Mouse (Mus musculus) left cerebral cortex, adult 11 months (tissue): ENCODE data around the gene Tnnt2.

Experiments used
- DNase-seq: peaks from one replicate; pipeline ENCODE4 v3.0.0; 2022; ENCODE audit warnings: low spot score

Gene Tnnt2

DNA sequence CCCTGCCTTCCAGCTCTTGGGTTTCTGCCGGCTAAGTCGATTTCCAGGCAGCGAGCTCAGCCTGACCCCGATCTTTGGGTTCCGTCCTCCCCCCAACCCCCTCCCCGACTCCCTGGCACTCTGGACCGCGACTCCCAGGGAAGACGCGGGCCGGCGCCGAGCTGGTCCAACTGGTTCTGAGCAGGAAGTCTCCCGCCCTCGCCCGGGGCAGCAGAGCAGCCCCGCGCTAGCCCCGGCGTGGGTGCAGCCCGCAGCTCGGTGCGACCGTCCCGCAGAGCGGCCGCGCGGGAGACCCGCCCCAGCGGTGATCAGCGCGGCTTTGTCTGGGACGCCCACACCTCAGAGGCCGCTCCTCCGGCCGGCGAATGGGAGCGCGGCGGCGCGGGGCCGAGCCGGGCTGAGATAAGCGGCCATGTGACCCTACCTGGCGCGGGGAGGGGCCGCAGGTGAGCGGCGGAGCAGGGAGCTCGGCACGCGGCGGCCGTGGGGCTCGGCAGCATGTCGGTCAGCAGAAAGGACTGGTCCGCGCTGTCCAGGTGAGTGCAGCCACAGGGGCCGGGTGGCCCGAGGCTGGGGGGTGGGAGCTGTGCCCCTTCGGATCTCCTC is 17.6 kb upstream of the Tnnt2 start, which contains the start of gene Lad1:
TSS of gene Lad1 (plus strand) at position 118 of the 606 bp plus-strand sequence.
- no peak for DNase-seq

DNA sequence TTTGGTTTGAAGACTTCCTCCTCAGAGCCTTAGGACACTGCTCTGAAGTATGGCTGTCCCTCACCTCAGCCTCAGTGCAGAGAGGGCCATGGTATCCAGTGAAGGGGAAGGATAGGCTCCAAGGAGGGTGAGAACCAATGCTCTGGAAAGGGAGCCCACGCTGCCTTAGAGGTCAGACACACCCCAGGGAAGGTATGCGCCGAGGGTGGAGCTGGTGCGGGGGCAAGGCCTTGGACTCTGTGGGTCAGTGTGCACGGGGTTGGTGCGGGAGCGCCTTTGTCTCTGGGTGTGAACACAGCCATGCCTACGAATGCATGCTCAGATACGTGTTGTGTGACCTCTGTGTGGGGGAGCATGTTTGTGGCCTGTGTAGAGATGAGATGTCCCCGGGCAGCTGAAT is 16.1 kb upstream of the Tnnt2 start:
- DNase-seq: no peak

DNA sequence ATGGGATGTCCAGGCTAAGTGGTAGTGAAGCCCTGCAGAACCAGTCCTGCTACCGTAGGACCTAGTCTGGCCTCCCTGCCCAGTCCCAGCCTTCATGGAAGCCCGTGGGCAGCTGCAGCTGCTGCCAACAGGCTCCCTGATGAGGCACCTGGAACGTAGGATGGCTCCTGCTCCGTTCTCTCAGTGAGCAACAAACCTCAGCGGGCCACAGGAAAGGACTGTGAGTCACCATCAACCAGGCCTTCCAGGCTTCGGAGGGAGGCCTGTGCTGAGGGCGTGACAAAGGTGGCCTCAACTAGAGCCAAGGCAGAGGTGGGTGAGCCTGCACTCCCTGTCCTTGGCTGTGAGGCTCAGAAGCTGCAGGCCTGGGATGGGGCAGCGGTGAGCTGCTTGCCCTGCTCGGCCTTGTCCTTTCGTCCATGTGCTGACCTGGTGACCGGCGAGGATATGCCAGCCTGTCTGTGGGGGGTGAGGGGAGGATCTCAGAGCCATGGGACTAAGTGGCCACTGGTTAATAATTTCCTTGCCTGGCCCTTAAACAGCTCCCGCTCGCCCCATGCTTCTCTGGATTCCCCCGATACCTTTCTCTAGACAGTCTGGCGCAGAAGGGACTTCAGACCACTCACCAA is 15.3 kb upstream of the Tnnt2 start:
- DNase-seq: no peak

DNA sequence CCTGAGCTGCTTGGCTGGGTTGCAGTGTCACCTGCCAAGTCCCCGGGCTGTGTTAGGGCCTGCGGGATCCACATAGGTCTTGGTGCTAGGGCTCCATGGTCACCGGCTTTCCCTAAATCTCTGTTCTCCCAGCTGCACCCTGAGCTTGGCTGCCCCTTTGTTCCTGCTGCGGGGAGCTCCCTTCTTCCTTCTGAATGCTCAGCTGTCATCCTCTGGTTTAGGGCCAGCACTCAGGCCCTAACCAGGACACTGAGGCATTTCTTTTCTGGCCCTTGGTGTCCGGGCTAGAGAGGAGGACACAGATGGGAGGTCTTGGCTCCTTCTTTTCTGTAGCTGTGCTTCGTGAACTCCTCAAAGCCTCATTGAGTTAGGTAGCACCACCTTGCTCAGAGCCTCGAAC is 14.4 kb upstream of the Tnnt2 start:
- no peak for DNase-seq

DNA sequence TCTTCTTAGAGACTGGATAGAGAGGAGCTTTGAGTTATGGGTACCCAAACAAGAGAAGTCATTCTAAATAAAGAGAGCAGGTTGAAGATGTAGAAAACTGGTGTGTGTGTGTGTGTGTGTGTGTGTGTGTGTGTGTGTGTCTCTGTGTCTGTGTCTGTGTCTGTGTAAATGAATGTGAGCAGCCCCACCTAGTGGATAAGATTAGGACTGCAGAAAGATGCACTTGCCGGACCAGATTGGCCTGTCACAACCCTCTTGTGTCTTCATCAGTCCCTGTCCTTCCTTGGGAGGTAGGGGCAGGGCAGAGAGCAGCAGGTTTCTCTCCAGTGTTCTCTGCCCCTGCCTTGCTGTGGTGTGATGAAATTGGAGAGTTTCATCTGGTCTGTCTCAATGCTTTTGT is 7.2 kb upstream of the Tnnt2 start:
- DNase-seq: no peak

DNA sequence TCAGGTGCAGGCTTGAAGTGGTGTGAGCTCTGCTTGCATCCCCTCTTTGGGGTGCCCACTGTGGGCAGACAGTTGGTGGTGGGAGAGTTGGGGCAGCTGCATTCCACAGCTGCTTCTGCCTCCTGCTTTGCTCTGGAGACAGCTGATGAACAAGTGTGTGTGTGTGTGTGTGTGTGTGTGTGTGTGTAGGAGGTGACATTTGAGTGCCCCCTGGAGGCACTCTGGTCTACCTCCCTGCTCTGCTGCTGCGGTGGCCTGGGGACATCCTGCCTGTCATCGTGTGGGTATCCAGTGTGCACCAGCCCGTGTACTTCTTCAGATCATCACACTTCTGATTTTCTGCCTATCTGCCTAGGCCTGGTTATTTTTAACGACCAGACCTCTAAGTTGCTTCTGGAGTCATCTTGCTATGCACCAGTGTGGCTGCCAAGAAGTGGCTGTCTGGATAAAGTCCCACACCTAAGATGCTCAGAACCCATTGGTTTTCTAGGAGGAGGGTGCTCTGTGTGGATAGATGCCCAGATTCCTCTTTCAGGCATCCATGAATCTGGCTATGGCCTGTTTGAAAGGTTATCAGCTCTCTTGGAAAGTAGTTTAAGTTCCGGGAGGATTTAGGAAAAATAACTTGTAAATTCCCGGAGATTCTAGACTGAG is 1.8 kb upstream of the Tnnt2 start:
- DNase-seq: no peak

DNA sequence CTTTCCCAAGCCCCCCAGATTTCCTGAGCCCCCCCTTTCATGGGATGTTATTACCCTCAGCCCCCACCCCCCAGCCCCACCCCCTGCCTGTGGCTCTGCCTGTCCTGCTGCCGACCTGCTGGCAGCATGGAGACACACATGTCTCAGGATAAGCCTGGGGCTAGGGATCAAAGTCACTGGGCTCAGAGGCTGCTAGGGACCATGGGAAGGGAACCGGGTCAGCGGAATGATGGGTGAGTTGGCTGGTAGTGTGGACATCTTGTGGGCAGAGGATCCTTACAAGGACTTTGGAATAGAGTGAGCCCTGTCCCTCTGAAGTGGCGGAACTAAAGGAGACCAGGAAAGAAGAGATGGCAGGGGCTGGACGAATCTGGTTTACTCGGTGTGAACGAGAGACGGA is 1.2 kb upstream of the Tnnt2 start:
- DNase-seq: no peak

DNA sequence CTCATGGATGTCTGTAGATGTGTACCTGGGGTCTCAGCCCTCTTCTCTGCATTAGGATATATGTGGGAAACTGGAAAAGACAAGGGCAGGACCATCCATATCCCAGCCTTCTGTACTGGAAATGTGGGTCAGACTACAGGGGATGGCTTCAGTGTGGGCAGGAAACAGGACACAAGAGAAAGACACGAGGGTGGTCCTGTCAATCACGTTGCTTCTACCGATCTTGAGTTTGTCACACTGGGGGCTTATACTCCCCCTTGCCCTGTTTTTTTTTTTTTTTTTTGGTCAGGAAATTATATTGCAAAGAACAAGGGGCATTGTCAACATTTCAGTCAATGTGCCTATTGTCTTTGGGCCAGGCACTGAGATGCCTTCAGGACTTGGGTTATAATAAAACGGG is 2.5 kb downstream of the Tnnt2 start:
- DNase-seq: no peak

DNA sequence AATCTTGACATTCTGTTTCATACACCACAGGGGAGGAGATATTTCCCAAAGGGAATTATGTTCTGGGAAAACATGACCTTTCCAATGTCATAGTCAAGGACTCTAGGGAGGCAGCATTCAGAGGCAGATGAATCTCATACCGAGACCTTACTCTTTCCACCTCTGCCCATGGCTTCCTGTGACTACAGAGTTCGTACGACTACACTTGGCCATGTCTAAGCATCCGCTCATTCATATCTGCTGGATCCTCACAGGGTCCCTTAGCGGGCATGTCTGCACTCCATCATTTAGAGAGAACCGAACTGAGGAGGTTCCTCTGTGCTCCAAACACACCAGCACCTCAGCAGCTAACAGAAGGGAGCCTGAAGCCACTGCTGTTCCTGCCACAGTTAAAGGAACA is 2.9 kb downstream of the Tnnt2 start:
- no peak for DNase-seq

DNA sequence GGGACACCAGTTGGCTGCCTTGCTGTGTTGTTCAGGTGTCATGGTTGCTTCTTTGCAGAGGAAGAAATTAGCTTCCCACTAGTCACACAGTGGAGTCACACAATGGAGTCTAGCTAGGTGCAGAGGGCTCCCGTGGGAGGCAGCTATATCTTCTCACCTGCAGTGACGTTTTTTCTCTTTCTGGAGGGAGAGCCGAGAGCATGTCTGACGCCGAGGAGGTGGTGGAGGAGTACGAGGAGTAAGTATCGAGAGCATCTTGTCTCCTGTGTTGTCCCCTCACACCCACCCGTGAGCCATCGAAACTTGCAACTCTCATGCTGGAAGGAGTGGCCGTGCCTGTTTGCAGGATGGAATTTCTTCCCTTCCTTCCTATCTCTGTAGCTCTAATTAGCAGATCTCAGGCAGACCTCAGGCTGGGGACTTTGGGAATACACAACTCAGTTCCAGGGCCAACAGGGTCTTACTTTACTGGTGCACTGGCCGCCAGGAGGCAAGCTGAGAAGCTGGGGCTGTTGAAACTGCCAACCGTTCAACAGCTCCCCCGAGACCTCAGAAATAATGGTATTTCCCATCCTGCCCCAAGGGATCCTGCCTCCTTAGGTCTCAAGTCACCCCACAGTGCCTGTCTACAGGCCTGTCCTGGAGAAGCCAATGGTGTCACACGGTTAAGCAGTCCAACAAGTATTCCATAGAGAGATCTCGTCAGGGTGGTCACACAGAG is 4.7 kb downstream of the Tnnt2 start:
- DNase-seq: no peak

DNA sequence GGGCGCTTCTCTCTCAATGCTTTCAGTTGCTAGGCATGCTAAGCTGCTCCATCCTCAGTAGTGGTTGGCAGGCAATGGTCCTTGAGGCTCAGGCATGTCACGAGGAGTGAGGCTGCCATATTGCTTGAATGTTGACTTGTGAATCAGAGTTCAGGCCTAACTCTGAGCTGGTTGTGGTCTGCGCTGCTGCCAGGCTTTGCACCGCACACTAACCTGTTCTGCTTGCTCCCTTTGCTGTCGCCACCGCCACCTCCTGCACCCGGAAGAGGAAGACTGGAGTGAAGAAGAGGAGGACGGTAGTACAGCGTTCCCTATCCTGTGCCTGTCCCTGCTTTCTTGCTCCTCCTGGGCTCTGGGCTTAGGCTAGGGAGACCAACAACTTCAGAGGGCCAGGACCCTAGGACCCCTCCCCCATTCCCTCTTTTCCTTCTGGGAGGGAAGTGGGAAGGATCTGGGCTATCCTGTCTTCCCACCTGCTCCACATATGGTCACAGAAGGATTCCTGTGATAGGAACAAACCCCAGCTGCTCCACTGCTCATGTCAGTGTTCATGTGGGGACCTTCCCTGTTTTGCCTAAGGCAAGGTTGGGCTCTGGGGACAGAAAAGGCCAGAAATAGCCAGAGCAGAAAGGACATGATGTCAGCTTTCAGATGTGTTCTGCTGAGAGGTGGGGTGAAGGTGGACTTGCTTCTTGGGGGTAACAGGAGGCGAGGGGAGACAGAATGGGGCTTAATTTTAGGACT is 7.5 kb downstream of the Tnnt2 start:
- no peak for DNase-seq

DNA sequence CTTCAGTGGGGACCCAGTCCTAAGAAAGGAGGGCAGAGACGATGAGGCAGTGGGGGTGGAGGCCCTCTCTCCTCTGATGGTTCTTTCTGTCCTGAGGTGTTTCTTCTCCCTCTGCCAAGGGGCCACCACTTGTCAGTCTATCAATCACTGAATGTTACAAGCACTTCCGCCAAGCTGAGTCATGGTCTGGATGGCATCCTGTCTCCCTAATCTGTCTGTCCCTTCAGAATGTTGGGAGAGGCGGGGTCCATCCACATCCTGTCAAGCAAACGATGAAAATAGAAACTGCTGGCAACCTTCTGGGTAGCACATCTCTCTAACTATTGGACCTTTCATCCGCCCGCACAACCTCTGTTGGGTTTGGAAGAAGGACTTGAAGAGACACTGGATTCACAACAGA is 8.3 kb downstream of the Tnnt2 start:
- no peak for DNase-seq

DNA sequence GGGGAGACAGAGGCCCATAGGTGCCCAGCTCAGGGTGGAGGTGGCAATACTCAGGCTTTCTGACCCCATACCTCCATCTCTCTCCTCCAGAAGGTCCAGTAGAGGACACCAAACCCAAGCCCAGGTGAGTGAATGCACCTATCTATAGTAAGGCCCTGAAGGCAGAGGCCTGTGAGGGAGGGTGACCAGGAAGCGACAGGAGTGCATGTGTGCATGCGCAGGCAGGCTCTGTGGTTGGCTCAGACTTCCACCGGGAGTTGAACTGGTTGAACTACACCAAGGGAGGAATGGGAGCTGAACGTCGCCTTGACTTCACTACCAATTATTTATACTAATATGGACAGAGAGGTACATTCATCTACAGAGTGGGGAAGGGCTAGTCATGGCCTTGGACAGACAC is 10.5 kb downstream of the Tnnt2 start:
- no peak for DNase-seq

DNA sequence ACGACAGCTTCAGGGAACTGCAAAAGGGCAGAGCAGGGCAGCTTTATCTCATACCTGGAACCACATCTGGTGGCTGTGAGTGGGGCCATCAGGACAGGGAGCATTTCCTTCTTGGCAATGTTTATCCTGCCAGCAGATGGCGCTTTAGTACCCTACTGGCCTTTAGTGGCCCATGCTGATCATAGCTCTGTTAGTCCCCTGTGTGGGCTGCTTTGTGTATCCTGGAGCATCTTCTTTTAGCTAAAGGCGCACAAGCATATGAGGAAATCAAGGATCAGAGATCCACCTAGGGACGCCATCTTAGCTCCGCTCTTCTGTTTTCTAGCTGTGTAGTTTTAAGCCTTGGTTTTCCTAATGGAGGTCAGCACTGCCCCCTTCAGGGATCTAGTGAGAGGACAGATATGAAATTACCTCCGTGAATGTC is 11.0 kb downstream of the Tnnt2 start:
- DNase-seq: no peak

DNA sequence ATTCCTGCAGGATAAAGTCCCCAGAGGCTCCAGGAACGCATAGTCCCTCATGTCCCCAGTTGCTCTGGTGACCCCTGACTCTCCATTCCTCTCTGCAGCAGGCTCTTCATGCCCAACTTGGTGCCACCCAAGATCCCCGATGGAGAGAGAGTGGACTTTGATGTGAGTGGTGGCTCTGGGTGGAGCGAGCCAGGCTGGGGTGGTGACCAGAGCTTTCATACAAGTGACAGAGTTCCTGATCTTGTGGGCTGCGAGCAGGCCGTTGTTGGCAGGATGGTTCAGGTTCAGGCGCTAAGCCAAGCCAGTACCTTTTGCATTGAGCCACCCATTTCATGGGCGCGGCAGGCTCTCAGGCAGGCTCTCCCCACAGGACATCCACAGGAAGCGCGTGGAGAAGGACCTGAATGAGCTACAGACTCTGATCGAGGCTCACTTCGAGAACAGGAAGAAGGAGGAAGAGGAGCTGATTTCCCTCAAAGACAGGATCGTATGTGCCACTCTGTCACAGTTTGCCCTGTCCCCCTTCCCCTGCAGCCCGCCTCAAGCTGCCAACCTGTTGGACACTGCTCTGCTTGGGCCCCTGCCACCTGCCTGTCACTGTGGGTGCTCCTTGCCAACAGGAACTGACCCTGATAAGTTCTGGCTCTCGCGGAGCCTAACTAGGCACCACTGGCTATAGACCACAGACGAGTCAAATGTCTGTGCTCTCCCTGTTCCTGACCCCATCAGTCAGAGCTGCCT is 11.6 kb downstream of the Tnnt2 start:
- DNase-seq: no peak

DNA sequence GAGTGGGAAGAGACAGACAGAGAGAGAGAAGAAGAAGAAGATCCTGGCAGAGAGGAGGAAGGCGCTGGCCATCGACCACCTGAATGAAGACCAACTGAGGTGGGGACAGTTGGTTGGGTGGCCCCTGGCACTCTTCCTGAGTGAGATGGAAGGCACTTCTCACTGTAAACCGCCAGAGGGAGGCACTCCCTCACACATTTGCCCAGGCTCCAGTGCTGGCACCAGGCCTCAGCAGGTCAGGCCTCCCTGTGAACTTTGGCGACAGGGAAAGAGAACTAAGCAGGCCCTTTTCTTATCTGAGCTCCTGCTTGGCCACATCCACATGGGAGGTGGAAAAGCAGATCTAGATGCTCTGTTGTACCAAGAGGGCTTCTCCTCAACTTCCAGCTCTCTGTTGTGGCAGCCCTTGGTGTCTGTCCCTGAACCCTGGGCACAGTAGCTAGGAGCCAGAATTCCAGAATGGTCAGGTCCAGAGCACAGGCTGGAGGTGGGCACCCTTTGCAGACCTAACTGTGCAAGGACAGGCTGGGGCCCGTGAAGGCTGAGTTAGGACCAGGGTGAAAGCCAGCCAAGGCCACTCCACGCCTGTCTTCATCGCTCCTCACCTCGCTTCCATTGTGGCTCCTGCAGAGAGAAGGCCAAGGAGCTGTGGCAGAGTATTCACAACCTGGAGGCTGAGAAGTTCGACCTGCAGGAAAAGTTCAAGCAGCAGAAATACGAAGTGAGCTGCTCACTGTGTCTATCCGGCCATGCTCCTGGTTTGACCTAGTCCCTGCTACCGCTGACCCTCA is 14.8 kb downstream of the Tnnt2 start:
- DNase-seq: no peak

DNA sequence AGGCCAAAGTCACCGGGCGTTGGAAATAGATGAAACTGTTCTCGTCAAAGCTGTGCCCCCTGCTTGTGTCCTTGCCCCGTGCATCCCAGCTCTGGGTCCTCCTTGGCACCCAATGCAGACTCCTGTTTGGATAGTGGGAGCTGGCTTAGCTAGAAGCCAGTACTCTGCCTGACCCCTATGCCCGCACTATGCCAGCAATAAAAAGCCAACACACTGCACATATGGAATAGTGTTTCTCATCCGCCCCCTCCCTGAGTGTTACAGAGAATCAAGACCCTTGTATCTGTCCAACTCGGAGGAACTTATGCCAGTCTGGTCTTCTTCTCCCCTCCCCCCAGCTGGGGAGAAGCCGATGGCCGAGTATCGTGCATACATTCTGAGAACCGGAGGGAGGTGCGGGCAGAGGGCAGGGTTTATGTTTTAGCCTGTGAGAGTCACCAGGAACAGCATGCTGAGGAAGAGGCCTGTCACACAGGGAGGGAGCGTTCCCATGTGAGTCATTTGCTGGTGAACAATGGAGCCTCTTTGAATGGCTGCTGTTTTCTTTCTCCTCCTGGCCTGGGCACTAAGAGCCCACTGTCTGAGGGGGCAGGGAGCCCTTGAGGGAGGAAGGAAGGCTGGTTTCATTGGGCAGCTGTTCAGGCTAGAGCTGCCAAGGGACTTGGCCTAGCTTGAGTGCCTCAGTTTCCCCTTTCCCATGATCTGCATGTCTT is 16.0 kb downstream of the Tnnt2 start:
- DNase-seq: no peak

DNA sequence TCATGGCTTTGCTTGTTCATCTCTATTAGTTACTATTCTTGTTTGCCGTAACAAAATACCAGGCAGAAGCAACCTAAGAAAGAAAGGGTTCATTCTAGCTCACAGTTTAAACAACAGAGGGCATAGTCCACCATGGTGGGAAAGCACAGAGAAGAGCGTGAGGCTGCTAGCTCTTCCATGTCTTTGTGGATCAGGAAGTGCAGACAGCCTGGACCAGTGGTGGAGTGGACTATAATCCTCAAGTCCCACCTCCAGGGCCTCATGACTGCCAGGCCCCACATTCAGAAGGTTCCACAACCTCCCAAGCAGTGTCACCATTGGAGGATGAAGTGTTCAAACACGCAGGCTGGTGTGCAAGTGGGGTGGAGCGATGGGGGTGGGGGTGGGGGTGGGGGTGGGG is 17.0 kb downstream of the Tnnt2 start:
- DNase-seq: no peak

DNA sequence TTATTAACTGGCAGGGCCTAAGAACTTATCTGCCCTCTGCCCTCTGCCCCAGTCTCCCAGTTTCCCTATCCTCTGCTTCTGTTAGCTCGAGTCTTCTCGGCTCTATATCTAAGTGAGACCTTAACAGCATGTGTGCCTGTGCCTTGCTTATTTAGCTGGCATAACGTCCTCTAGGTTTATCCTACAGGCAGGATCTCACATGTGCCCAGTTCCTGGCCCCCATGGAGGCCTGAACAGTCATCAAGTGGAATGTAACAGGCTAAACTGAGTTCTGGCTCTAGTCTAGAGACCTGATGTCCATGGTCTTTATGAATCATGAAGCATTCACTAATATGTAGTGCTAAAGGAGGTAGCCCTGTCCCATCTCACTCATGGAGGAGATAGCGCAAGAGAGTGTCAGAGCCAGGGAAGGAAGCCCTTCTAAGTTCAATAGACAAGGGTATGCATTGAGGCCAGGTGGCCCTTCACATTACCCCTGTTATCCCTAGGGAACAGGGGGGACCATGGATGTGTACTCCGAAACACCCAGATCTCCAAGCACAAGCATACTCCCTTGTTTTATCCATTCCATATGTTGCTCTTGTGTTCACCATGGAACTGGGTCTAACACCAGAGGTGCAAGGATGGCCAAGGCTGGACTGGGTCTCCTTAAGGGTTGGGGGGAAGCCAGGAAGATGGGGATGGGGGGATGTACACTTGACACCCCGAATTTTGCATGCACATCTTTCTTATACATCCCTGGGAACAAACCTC is 18.6 kb downstream of the Tnnt2 start:
- DNase-seq: no peak

DNA sequence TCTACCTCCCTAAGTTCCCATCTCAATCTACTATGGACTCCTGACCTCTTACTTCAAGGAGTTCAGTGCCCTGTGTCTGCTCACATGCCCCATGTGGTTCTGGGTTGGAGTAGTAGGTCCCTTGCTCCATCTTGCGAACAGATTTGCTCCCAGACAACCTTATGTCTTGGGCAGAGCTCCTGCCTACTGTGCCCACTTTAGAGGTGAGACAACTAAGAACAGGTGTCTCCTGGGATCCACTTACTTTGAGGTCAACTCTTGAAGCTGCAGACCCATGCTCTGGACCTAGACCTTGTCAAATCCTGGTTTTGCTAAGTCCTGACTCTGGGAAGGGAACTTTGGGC is 19.2 kb downstream of the Tnnt2 start:
- DNase-seq: no peak
